Mouse (Mus musculus) kidney, adult 9 months (tissue): ENCODE measurements around the gene Nup153.

Experiments
- DNase-seq: peaks from one replicate; pipeline ENCODE4 v3.0.0; 2022

Nup153 gene

GRCm38 (mm10) chr13:46663461-46663964 lies 64.2 kb downstream of the Nup153 start:
- peak; percentile 24 for DNase-seq

DNA sequence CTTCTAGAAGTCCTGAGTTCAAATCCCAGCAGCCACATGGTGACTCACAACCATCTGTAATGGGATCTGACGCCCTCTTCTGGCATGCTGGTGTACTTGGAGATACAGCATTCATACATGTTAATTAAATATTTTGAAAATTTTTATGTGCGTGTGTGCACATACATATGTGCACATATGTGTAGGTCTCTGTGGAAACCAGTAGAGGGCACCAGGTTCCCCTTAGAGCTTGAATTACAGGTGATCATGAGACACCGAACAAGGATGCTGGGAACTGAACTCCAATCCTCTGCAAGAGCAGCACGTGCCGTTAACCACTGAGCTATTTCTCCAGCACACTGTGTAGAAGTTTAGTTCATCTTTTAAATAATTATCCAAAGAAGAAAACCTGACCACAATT lies 68.5 kb downstream of the Nup153 start:
- DNase-seq, result no peak

DNA sequence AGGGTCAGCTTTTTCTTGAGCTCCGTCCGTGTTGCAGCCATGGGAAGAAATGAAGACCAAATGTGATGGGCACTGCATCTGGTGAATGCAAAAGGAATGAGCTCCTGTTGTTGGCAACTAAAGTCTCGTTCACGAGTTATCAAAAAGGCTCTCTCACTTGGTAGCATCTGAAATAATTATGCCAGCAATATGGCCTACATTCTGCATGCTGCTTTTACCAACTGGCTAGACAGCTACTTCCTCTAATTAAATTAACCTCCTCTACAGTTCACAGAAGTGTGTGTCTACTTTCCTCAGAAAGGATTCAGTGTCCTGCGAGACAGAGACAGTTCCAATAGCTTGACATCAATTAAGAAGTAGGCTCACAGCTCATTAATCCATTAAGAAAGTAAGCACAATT lies 73.2 kb downstream of the Nup153 start:
- DNase-seq, result no peak

DNA sequence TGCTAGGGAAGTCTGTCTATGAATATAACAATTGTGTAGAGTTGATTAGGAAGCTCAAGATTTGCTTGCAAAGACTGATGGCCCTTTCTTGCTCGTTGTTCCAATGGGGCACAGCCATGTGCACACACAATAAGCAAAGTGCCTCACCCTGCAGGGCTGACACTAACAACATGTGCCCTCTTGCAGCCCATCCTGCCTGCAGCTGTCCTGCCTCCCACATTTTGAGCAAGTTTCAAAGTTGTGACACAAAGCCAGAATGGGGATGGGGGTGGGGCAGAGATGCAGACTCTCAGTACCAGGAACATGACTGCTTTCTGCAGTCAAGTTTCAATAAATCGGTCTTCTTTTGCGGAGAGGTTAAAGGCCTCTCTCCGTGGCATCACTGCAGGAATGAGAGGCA lies 74.1 kb downstream of the Nup153 start:
- no peak for DNase-seq

GRCm38 (mm10) chr13:46652671-46653070 lies 75.1 kb downstream of the Nup153 start:
- DNase-seq, result no peak

GRCm38 (mm10) chr13:46651853-46652252 lies 75.9 kb downstream of the Nup153 start:
- DNase-seq, result no peak

DNA sequence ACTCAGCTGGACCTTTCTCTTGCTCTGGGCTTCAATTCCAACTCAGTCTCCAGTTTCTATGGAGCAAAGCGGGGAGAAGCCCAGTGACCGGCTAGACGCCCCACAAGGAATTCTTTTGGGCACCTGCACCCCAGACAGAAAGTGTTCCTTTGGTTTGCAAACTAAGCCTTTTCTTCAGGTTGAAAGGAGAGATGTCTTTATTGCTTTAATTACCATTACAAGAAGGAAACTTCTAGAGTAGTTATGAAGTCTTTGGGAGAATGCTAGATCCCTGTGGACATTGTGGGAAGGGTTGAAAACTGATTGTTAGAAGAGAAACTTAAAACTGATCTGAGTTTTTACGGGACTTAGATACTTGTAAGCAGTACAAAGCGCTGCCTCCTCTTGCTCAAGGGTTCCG lies 82.3 kb downstream of the Nup153 start:
- no peak for DNase-seq

DNA sequence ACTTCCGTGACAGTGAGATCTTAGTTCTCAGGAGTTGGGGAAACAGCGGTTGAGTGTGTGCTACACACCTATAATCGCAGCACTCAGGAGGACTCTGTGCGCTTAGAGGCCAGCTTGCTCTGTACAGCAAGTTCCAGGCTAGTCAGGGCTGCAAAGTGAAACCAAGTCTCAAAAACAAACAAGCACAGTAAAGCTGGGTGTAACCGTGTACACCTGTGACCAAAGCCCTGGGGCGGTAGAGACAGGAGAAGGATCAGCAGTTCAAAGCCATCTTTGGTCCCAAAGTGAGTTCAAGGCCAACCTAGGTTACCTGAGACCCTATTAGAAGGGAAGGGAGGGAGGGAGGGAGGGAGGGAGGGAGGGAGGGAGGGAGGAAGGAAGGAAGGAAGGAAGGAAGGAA lies 83.6 kb downstream of the Nup153 start:
- no peak for DNase-seq

DNA sequence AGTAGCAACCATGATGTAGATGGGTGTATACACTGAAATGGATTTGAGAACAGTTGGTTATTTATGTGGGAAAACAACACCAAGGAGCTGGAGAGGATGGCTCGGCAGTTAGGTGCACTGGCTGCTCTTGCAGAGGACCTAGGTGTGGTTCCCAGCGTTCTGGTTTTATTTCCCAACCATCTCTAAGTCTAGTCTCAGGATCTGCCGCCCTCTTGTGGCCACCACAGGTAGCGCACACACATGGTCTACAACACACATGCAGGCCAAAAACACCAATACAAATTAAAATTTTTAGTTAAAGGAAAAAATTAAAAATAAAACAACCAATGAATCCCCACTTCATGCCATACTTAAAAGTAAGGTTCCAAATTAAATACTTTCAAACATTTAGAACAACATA lies 85.4 kb downstream of the Nup153 start:
- no peak for DNase-seq

GRCm38 (mm10) chr13:46640608-46641468 lies 86.9 kb downstream of the Nup153 start:
- DNase-seq, result peak; percentile 11

- no peak for DNase-seq
Measured at GRCm38 (mm10) chr13:46634133-46634488, 93.6 kb downstream of the Nup153 start.

- DNase-seq, result no peak
Measured at GRCm38 (mm10) chr13:46633320-46634132, 94.2 kb downstream of the Nup153 start.

DNA sequence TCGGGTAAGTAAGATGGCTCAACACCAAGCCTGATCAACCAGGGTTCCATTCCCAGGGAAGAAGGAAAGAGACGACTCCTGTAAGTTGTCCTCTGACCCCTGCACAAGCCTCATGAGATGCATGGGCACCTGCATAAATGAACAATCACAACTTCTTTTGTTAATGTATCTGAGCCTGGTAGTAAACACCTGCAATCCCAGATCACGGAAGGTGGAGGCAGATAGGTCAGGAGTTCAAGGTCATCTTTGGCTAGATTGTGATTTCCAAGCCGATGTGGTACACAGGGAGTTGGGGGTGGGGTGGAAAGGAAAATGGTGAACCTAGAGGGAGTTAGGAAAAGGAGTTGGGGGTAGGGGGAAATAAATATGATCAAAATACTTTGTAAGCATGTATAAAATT lies 94.9 kb downstream of the Nup153 start:
- DNase-seq, result no peak
